Mouse (Mus musculus): Measurements from ENCODE around the gene Rnase9.
"Not testable (repeated sequence)": the region's sequence is repeated elsewhere in the genome, so short reads cannot be mapped to it uniquely, and the experiment has no call there.

Gene Rnase9

DNA sequence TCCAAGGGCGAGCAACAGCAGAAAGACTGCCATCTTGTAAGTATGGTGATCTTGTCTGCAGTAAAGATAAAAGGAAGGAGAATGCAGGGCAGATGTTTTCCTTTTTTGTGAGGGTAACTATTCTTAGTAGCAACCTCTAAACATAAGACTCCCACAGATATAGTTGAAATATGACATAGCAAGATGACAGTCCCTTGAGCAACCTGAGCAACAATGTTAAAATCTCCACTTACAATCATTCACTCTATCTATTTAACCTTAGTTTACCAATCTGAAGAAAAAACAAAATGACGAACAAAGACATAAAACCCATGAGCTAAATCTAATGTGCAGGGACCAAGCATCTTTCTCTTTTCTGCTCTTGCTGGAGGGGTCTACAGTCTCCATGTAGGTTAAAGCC, 8.4 kb upstream of the Rnase9 start, which contains the start of gene Rnase11:
Rnase11 (minus strand) TSS at position 101 of the 400 bp plus-strand sequence.
- no peak for DNase-seq (ENCODE audit: low read depth)

DNA sequence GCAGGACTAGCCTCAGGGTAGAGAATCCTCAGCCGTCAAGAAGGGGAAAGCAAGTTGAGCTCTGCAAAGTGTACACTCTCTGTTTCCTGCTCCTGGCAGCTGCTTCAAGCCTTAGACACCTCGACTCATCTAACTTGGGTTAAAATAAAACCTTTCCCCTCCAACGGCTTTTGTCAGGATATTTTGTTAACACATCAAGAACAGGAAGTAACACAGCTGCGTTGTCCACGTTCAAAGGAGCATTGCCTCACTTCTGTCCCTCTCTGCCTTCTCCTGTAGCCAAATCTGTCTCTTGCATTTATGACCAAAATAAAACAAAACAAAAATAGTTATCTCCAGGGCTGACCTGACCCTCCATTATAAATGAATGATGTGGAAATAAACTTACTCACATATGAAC, 6.2 kb upstream of the Rnase9 start:
- no peak for DNase-seq (ENCODE audit: low read depth)

DNA sequence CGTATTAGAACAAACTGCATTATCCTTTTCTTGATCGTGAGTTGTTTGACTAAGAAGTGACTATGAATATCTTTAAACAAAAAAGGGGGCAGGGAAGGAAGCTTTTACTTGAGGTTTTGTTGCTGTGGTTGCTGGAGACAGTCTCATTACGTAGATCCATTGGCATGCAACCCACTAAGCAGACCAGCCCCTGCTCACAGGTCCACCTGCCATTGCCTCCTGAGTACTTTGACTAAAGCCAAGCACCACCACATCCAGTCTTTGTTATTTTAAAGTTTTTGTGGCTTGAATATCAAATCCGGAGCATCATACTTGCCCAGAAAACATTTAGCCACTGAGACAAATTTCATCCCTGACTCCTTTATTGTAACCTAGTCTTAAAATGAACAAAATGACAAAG, 5.5 kb downstream of the Rnase9 start:
- DNase-seq (ENCODE audit: low read depth) = no peak

DNA sequence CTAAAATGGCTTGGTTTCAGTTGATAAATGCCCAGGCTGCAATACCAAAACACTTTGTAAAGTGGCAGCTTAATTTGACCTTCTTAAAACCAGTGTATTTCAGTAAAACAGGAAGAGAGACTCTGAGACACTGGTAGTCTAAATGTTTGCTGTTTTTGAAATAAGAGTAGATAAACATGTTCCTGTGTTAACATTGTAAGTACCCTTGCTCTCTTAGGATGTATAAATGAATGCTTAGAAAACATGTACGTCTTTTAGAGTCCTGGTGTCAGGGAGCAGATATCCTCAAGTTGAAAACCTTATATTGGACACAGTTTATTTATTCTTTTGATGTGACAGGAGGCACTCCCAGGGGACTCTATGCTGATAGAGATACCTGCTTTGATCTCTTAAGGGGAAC, 6.5 kb downstream of the Rnase9 start:
- no peak for DNase-seq (ENCODE audit: low read depth)

DNA sequence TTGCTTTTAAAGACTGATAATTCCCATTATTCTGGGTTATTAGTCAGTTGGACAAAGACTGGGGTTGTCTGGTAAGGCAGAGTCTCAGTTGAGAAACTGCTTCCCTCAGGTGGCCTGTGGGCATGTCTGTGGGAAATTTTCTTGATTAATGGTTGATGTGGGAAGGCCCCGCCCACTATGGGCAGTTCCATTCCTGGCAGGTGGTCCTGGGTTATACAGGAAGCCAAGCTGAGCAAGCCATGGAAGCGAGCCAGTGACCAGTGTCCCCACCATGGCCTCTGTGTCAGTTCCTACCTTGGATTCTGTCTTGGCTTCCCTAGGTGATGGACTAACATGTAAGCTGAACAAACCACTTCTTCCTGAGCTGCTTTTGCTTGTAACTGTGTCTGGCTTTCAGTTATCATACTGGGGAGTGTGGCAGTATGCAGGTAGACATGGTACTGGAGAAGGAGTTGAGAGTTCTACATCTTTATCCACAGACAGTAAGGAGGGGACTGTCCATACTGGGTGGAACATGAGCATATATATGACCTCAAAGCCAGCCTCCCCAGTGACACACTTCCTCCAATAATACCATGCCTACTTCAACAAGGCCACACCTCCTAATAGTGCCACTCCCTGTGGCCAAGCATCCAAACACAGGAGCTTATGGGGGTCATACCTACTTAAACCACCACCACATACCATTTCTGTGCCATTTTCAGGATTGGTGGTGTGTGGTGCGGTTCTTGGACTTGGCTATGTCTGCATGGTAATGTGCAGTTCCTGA, 14.1 kb downstream of the Rnase9 start:
- DNase-seq (ENCODE audit: low read depth) = no peak

DNA sequence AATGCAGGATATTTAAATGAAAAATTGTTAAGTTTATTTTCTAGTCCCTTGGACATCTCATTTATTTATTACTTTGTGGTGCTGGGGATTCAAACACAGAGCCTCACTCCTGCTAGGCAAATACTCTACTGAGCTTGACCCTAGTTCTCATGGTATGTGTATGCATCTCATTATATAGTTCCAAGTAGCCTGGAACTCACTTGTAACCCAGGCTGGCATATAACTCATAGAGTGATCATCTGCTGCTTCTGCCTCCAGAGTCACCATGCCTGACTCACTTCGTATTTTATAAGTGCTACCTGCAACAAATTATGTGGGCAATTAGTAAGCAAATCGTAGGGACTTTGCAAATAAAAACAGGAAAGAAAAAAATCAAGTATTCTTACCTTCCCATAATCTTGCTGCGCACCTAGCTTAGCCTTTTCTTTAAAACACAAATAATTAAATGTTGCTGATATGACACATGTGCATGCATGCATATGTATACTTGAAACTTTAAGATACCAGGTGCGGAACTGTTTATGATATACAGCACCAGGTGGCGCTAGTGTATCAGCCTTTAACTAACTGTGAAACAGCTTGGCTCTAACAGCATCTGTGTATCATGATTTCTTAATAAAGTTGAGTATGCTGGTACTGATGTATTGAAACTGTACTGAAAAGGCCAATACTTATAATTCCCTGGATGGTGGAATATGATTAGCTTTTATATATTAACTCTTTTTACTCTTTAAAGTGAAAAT, 15.1 kb downstream of the Rnase9 start:
- peak; percentile 90 for DNase-seq (ENCODE audit: low read depth)

DNA sequence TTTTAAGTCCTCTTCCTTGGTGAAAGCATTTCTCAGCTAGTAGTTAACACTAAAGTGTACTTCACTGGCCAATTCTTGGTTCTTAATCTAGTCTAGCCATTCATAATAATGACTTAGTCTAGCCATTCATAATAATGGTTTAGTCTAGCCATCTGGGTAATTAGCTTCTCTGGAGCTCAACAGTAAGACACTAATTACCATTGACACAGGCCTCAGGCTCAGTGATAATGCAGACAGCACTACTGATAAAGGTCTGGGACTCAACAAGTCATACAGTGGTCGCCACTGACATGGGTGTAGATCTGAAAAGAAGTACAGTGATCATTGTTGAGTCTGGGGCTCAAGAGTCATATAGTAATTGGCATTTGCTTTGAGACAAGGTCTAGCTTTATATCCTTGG, 16.8 kb downstream of the Rnase9 start:
- no peak for DNase-seq (ENCODE audit: low read depth)

DNA sequence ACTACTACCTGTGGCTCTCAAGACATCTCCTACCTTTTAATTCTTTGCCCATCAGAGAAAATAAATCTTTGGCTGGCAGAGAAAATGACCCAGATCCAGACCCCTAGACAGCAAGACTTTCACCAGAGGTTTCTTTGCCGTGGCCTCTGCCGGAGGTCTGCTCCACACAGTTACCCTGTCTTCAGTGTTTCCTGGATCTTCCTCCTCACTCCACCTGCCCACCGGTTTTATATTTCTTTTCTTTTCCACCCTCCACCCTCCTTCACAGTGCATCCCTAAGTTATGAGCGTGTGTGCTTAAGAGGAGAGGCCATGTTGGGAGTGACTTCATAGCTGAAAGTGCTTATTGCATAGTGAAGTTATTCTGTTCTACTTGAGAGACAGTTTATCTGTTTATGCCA, 18.2 kb downstream of the Rnase9 start:
- DNase-seq (ENCODE audit: low read depth) = no peak

DNA sequence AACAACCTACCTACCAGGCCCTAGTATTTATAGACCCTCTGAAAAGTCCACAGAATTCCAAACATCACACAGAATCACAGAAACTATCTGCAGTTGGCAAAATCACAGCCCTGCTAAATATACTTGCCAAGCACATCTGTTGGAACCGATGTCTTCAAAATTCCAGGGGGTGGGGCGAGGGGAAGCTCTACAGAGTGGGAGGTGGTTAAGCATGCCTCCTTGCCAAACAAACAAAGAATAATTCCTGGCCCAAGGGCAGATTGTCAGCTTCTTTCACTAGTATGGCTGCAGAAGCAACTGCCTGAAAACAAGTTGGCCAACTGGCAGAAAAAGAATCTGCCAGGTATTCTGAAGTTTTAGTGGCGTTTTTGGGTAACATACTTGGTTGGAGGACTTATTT, 24.4 kb downstream of the Rnase9 start:
- peak; percentile 71 for DNase-seq (ENCODE audit: low read depth)

DNA sequence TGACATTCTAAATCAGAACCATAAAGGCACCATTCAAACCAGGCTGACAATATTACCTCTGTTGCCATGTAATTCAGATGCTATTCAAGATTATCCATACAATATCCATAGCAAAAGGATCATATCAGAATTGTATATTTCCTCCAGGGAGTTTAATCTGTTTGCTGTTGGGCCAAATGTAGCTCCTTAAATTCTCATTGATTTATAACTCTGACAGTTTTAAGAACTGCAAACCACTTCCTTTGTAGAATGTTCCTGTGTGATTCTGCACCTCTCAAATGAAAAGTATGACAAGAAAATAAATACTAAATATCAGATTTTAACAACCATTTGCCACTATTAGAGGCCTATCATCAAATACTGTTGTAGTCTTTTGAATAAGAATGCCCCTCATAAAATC, 25.9 kb downstream of the Rnase9 start:
- DNase-seq (ENCODE audit: low read depth) = no peak

DNA sequence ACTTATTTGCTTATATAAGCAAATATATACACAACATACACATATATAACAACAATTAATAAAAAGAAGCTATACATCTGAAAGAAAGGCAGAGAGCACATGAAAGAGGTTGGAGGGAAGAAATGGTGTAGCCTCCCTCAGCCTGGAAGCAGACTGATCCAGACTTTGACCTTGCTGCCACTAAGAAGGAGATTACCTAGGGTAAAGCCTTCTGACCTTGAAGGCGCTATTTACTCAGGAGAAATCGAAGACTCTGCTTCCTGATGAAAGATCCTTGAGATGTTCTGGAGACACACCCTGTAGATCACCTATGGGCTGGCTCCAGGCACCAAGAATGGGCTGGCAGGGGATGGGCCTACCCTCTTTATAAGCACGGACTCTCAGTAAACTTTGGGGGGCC, 26.9 kb downstream of the Rnase9 start:
- DNase-seq (ENCODE audit: low read depth) = not testable (repeated sequence)

DNA sequence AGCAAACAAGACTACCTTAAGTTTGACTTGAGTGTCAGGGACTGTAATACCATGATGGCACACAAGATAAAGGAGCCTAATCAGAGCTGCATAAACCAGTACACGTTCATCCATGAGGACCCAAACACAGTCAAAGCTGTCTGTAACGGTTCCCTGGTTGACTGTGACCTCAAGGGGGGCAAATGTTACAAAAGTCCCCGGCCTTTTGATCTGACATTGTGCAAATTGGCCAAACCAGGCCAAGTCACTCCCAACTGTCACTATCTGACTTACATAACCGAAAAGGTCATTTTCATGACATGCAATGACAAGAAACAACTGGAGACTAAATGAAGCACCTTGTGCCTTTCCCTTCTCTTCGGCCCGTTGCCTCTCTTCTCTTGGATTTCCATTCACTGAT, 32.1 kb downstream of the Rnase9 start:
- DNase-seq (ENCODE audit: low read depth) = no peak

DNA sequence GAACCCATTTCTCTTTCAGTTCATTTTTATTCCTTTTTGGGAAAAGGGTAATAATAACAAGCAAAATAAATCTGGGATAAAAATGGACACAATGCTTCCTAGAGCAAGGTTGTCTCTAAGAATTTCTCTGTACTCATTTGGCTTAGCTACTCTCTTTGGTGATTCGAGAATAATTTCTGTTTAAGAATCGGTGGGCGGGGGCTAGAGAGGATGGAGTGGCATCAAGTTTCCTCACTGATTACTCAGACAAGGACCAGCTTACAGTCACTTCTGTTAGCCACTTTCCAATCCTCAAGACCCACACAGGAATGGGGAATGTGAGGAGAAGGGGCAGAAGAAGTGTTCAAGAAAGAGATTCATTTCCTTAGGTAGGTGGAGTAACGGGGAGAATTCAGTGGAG, 32.9 kb downstream of the Rnase9 start:
- DNase-seq (ENCODE audit: low read depth) = peak; percentile 58

DNA sequence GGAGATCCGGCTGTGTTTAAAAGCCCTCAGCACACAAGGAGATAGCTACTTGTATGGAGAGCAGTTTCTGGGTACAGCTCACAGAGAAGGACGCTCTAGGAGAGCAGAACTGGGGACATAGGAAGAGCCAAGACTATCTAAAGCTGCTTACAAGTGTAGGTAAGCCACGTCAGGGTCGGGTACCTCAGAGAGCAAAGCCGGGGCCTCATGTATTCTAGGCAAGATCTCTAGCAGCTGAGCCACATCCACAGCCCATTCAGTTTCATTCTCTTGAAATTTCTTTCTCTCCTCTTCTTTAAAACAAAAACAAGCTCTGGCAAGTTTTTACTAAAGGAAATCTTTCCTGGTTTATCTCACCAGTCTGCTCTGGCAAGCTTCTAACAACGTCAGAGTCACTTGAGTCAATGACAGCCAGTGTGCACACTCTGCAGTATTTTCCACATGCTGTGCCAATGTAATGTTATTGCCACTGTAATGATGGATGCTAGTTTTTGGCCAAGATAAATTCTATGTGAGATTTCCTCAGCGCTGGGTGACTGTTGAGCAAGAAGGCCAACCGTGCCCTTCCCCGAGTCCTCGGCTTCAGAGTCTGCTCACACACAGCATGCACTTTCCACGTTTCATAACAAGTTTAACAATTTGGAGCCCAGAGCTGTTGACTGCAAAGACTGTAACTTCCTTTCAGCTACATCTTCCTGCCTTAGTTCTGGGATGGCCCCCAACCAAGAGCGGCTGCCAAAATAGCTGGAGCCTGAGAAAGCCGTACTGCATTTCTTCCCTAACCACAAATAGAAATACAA, 33.6 kb downstream of the Rnase9 start:
- peak; percentile 92 for DNase-seq (ENCODE audit: low read depth)

DNA sequence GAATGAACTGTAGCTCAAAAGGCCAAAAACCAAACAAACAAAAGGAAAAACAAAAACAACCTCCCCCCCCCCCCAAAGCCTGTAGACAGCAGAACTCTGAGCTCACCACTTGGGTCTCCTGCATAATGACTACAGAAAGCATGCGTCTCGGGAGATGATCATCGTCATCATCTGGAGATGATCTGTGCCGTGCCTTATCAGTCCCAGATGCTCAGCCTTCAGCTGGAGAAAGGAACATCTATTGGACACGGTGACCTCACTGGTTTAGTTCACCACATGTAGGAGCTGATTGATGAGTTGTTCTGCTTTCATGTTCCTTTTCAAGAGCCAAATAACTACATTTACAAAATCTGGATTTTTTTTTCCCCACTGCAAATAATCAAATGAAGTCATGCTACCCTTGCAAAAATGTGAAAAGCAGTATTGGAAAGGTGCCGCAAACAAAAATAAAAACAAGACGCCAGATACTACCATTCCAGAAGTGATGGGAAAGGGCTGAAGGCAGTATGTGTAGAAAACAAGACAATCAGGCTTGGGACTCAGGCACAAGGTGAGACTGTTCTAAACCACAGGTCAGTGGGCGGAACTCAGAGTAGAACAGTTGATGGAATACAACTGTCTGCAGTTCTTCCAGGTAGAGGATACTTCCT, 34.4 kb downstream of the Rnase9 start, which contains the start of gene Rnase10:
Rnase10 (plus strand) TSS at position 600 of the 650 bp plus-strand sequence.
- DNase-seq (ENCODE audit: low read depth) = peak; percentile 75

DNA sequence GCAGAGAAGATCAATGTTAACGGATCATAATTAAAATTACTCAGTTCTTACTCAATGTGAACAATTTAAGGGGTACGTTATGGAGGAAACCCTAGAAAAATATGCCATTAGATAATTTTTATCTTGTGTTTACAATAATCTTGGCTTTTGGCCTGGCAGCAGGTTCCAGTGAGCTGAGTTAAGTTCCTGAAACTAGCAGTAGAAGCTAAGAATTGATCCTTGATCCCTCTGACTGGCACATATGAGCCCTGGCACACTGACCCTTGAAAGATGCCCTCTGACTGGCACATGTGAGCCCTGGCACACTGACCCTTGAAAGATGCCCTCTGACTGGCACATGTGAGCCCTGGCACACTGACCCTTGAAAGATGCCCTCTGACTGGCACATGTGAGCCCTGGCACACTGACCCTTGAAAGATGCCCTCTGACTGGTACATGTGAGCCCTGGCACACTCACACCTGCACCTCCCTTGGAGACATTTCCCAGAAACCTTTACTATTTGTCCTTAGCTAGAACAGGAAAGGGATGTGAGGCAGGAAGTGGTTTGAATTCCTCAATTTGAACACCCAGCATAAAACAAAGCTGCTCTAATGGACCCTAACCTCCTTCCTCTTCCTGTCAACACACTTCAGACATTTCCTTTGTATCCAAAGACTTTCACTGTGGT, 43.5 kb downstream of the Rnase9 start:
- no peak for DNase-seq (ENCODE audit: low read depth)

DNA sequence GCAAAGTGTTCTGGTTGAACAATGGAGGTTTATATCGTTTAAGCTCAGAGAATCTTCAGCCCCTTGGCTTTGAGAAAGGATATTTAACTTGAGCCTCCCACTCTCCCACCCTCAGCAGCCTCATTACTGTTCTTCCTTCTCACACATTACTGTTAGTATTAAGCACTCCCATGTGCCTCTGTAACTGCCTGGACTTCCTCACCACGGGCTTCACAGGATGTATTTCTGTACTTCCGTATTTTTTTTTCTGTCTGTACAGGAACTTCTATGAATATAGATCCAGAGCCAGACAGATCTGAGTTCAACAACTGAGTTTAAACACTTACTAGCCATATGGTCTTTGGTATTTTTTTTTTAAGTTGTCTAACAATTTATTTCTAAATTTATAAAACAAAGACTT, 44.6 kb downstream of the Rnase9 start:
- DNase-seq (ENCODE audit: low read depth) = no peak

DNA sequence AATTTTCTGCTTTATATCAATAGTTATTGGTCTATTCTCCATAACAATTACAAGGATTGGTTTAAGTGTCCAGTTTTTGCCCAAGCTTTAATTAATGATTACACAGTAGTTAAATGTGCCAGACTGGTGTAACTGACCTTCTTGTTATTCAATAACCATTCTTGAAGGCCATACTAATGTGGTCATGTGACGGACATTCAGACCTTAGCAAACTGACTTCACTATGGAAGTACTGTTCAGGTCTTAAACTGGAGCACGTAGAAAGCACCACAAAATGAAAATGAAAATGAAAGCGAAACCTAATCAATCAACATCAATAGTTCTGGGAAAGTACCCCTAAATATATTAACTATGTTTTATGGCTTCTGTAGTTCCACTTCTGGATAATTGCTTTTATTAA, 50.6 kb downstream of the Rnase9 start:
- DNase-seq (ENCODE audit: low read depth) = no peak
